Mouse (Mus musculus) myocyte (in vitro differentiated cells): ENCODE results near the gene Ddx60. TPM values are rescaled to one million over a fixed set of nuclear protein-coding genes. Genes with fewer than 3 reads are reported as not detected.

ENCODE experiments used
- H3K27me3 ChIP-seq: one replicate; pipeline ENCODE4 v1.6.1; 2011; ENCODE audit not compliant: control insufficient read depth, insufficient read depth, insufficient read length
- H3K36me3 ChIP-seq: one replicate; pipeline ENCODE4 v1.6.1; 2011; ENCODE audit not compliant: control insufficient read depth, insufficient read depth
- H3K4me2 ChIP-seq: one replicate; pipeline ENCODE4 v1.6.1; 2011; ENCODE audit warnings: low read depth, control low read depth
- H3K4me3 ChIP-seq: one replicate; pipeline ENCODE4 v1.5.1; 2011; ENCODE audit warnings: mild to moderate bottlenecking, control low read depth, moderate library complexity
- H3K79me2 ChIP-seq: one replicate; pipeline ENCODE4 v1.6.1; 2011; ENCODE audit not compliant: control insufficient read depth, insufficient read depth
- H3ac ChIP-seq: one replicate; pipeline ENCODE4 v1.6.1; 2011; ENCODE audit not compliant: control insufficient read depth, insufficient read length
- CEBPB ChIP-seq: IDR thresholded peaks from 2 replicates; pipeline ENCODE4 v1.6.1; 2011; ENCODE audit warnings: mild to moderate bottlenecking, moderate library complexity; ENCODE audit not compliant: poor library complexity, insufficient read depth, severe bottlenecking
- E2F4 ChIP-seq: IDR thresholded peaks from one replicate; pipeline ENCODE4 v1.6.1; 2011; ENCODE audit warnings: mild to moderate bottlenecking, control low read depth, moderate library complexity; ENCODE audit not compliant: insufficient read depth
- MAX ChIP-seq: IDR thresholded peaks from one replicate; pipeline ENCODE4 v1.6.1; 2011; ENCODE audit warnings: low read depth, mild to moderate bottlenecking, control low read depth
- MYOD1 ChIP-seq, 3 experiments: IDR thresholded peaks; one replicate each; pipeline ENCODE4 v1.6.1; 2011; ENCODE audit warnings: control low read depth in 2 of 3, low read depth in 2 of 3, mild to moderate bottlenecking in 2 of 3, moderate library complexity in 1 of 3; ENCODE audit not compliant: insufficient read length in 2 of 3, control insufficient read depth in 1 of 3
- MYOG ChIP-seq, 3 experiments: IDR thresholded peaks; one replicate each; pipeline ENCODE4 v1.6.1; 2011; ENCODE audit warnings: control low read depth in 2 of 3, low read depth in 2 of 3, mild to moderate bottlenecking in 2 of 3; ENCODE audit not compliant: insufficient read length in 2 of 3, control insufficient read depth in 1 of 3, insufficient read depth in 1 of 3
- POLR2A ChIP-seq: IDR thresholded peaks from one replicate; pipeline ENCODE4 v1.6.1; 2011; ENCODE audit warnings: low read depth, mild to moderate bottlenecking, control low read depth, moderate library complexity; ENCODE audit not compliant: insufficient read length
- POLR2AphosphoS2 ChIP-seq: IDR thresholded peaks from one replicate; pipeline ENCODE4 v1.6.1; 2011; ENCODE audit warnings: low read depth, control low read depth; ENCODE audit not compliant: insufficient read length
- REST ChIP-seq: IDR thresholded peaks from one replicate; pipeline ENCODE4 v1.6.1; 2011; ENCODE audit warnings: mild to moderate bottlenecking, control low read depth, moderate library complexity; ENCODE audit not compliant: insufficient read depth, insufficient read length
- SRF ChIP-seq: IDR thresholded peaks from one replicate; pipeline ENCODE4 v1.6.1; 2011; ENCODE audit warnings: low read depth; ENCODE audit not compliant: control insufficient read depth, insufficient read length
- TCF12 ChIP-seq: IDR thresholded peaks from one replicate; pipeline ENCODE4 v1.6.1; 2011; ENCODE audit warnings: mild to moderate bottlenecking, control low read depth; ENCODE audit not compliant: poor library complexity, insufficient read depth, severe bottlenecking
- TCF3 ChIP-seq: IDR thresholded peaks from one replicate; pipeline ENCODE4 v1.6.1; 2011; ENCODE audit warnings: low read depth, control low read depth; ENCODE audit not compliant: insufficient read length
- USF1 ChIP-seq: IDR thresholded peaks from one replicate; pipeline ENCODE4 v1.6.1; 2011; ENCODE audit warnings: low read depth, mild to moderate bottlenecking, control low read depth, moderate library complexity
- polyA plus RNA-seq: library from polyadenylated mRNA; unstranded; fragments of >200 nt; fragmentation: generic; extraction: Trizol; gene quantifications from one replicate; pipeline ENCODE4 v1.2.1, GENCODE M21; 2012; ENCODE audit warnings: missing spikeins

Gene Ddx60
- polyA plus RNA-seq, 1 experiment: 0.04 TPM

- TF ChIP-seq TCF3 (no peak), SRF (no peak), POLR2AphosphoS2 (no peak), MYOD1 (IDR thresholded peaks at IDR 0.05; ENCODE audit: control insufficient read depth in 1 of 3, insufficient read length in 2 of 3, low read depth in 2 of 3) (no peak), E2F4 (no peak), CEBPB (no peak), MAX (no peak), REST (no peak), TCF12 (no peak), POLR2A (no peak), USF1 (no peak), MYOG (IDR thresholded peaks at IDR 0.05; ENCODE audit: control insufficient read depth in 1 of 3, insufficient read depth in 1 of 3, insufficient read length in 2 of 3, low read depth in 2 of 3) (no peak)
- H3K36me3 ChIP-seq: no peaks in the 10 kb centered on the region
- no peaks in the 10 kb centered on the region for H3K27me3 ChIP-seq
- H3K4me3 ChIP-seq: no peak overlapping the region
- H3K4me2 ChIP-seq: no peak overlapping the region
- no peak overlapping the region for H3ac ChIP-seq
- H3K79me2 ChIP-seq: no peaks in the 10 kb centered on the region
These were observed 69.2 kb downstream of the Ddx60 start for GRCm38 (mm10) chr8:61997125-61997524.

GRCm38 (mm10) chr8:62014166-62014565, 86.3 kb downstream of the Ddx60 start:
- no peaks in the 10 kb centered on the region for H3K79me2 ChIP-seq
- no peak overlapping the region for H3K4me2 ChIP-seq
- H3K36me3 ChIP-seq: no peaks in the 10 kb centered on the region
- TF ChIP-seq REST (no peak), TCF12 (no peak), POLR2A (no peak), TCF3 (no peak), MYOD1 (IDR thresholded peaks at IDR 0.05; ENCODE audit: control insufficient read depth in 1 of 3, insufficient read length in 2 of 3, low read depth in 2 of 3) (no peak), MYOG (IDR thresholded peaks at IDR 0.05; ENCODE audit: control insufficient read depth in 1 of 3, insufficient read depth in 1 of 3, insufficient read length in 2 of 3, low read depth in 2 of 3) (no peak), POLR2AphosphoS2 (no peak)
- peaks cover 5% of the 10 kb centered on the region for H3K27me3 ChIP-seq
- H3K4me3 ChIP-seq: no peak overlapping the region
- H3ac ChIP-seq: no peak overlapping the region

DNA sequence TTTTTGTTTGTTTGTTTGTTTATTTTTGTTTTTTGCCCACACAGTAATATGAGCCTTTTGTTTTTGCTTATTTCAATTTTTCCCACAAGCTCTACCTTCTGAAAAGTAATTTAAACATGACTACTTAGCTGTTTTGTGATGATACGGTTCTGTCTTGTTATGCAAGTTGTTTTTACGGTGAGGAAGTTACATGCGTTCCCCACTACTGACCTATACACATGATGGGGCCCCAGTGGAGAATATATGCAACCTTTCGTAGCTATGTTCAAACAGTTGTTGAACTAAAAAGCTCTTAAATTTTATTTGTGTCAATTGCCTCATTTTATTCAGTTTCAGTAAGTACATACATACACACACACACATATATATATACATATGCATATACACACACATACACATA, 86.7 kb downstream of the Ddx60 start:
- no peak overlapping the region for H3K4me2 ChIP-seq
- H3K4me3 ChIP-seq: no peak overlapping the region
- H3ac ChIP-seq: no peak overlapping the region
- no peaks in the 10 kb centered on the region for H3K79me2 ChIP-seq
- no peaks in the 10 kb centered on the region for H3K36me3 ChIP-seq
- peaks cover 5% of the 10 kb centered on the region for H3K27me3 ChIP-seq
- no peak for TF ChIP-seq POLR2A
- no peak for TF ChIP-seq TCF3
- TF ChIP-seq MYOD1 (IDR thresholded peaks at IDR 0.05; ENCODE audit: control insufficient read depth in 1 of 3, insufficient read length in 2 of 3, low read depth in 2 of 3): no peak
- TF ChIP-seq SRF: no peak
- TF ChIP-seq MYOG (IDR thresholded peaks at IDR 0.05; ENCODE audit: control insufficient read depth in 1 of 3, insufficient read depth in 1 of 3, insufficient read length in 2 of 3, low read depth in 2 of 3): no peak
- TF ChIP-seq E2F4: no peak
- TF ChIP-seq TCF12: no peak

DNA sequence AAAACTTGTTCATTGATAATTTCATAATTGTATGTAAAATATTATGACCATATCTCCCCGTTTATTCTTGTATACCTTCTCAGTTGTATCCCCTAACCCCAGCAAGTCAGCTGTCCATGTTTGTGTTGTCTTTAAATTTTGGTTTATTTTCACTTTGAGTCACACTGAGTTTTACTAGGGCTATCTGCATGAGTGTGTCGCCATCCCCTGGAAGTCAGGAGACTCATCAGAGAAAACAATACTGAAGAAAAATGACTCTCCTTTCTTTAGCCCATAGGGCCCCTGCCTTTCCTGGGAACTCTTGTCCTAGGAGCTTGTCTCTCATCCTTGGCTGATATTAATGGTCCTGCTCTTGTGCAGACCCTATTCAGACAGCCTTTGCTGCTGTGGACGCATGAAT, 106.5 kb downstream of the Ddx60 start:
- H3K36me3 ChIP-seq: no peaks in the 10 kb centered on the region
- TF ChIP-seq USF1 (no peak), MYOD1 (IDR thresholded peaks at IDR 0.05; ENCODE audit: control insufficient read depth in 1 of 3, insufficient read length in 2 of 3, low read depth in 2 of 3) (no peak), REST (no peak), CEBPB (no peak), TCF12 (no peak), POLR2A (no peak), SRF (no peak), E2F4 (no peak), POLR2AphosphoS2 (no peak), MAX (no peak), MYOG (IDR thresholded peaks at IDR 0.05; ENCODE audit: control insufficient read depth in 1 of 3, insufficient read depth in 1 of 3, insufficient read length in 2 of 3, low read depth in 2 of 3) (no peak)
- H3K4me3 ChIP-seq: no peak overlapping the region
- no peak overlapping the region for H3ac ChIP-seq
- no peaks in the 10 kb centered on the region for H3K79me2 ChIP-seq
- H3K4me2 ChIP-seq: no peak overlapping the region
- no peaks in the 10 kb centered on the region for H3K27me3 ChIP-seq

DNA sequence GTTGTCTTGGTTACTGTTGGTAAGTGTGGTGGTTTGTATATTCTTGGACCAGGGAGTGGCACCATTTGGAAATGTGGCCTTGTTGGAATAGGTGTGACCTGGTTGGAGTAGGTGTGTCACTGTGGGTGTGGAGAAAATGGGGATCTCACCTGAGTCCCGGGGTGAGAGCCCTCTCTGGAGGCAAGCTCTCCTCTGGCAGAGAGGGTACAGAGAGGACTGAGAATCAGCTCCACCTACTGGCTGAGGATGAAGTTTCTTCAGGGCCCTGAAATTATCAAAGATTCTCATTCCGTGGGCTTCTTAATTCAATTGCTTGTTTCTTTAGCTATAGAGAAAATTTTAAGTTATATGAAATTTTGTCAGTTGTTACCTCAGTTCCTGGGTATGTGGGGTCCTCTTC, 118.9 kb downstream of the Ddx60 start:
- TF ChIP-seq POLR2AphosphoS2 (no peak), E2F4 (no peak), TCF3 (no peak), REST (no peak), SRF (no peak), CEBPB (no peak), POLR2A (no peak), TCF12 (no peak), MAX (no peak)
- no peak overlapping the region for H3K4me2 ChIP-seq
- no peak overlapping the region for H3ac ChIP-seq
- no peaks in the 10 kb centered on the region for H3K79me2 ChIP-seq
- no peaks in the 10 kb centered on the region for H3K27me3 ChIP-seq
- no peak overlapping the region for H3K4me3 ChIP-seq
- H3K36me3 ChIP-seq: no peaks in the 10 kb centered on the region
